9 mouse cellular contexts compared by ENCODE assay signal in the genomic region with DNA sequence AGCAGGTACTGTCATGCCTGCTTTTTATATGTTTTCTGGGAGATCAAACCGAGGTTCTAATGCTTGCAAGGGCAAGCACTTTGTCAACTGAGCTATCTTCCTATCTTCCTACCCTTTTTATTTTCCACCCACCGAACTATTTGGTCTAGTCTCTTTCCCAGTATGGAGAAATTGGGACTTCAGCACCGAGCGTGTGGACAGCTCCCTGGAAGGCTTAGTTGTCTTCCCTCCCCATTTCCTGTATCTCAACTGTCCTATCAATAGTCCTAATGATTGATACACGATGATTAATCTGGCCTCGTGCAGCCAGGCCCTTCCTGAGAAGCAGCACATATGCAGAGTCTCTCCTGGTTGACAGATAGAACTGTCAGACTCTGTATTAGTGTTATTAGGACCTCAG.
DNase-seq lines count a peak whose midpoint lies in the region; ATAC-seq and TF ChIP-seq lines count a peak whose summit lies in the region.
"Had no signal": no experiment of that assay in that cellular context is flagged by ENCODE, and none has a peak within 500 bp of the region (broad histone marks: within the 10 kb centered on the region; RNA-seq: fewer than 3 reads in every experiment).

No protein-coding gene starts in this region.

- no peak for TF ChIP-seq CTCF in stomach, postnatal 0 days (IDR thresholded peaks at IDR 0.05; ENCODE audit: low read depth)

- H3K36me3 ChIP-seq in kidney, embryonic 16.5 days (ENCODE audit: insufficient read depth, low read length): no peaks in the 10 kb centered on the region
- H3K36me3 ChIP-seq in stomach, postnatal 0 days (ENCODE audit: control insufficient read depth, insufficient read depth, low read length): no peaks in the 10 kb centered on the region
- H3K36me3 ChIP-seq: G1E had no signal

- H3K27ac ChIP-seq in kidney, embryonic 16.5 days (ENCODE audit: low read length): no peak overlapping the region
- no peak overlapping the region for H3K27ac ChIP-seq in stomach, postnatal 0 days (replicated peaks)

- no peaks in the 10 kb centered on the region for H3K27me3 ChIP-seq in kidney, embryonic 16.5 days (ENCODE audit: insufficient read depth, low read length)
- H3K27me3 ChIP-seq in stomach, postnatal 0 days (ENCODE audit: control insufficient read depth, insufficient read depth, low read length): no peaks in the 10 kb centered on the region

- no peak for ATAC-seq in kidney, embryonic 16.5 days (ENCODE audit: low FRiP score, low TSS enrichment)
- ATAC-seq in stomach, postnatal 0 days (ENCODE audit: low FRiP score, low TSS enrichment): no peak

- no peaks in the 10 kb centered on the region for H3K4me1 ChIP-seq in kidney, embryonic 16.5 days (ENCODE audit: insufficient read depth, low read length)
- H3K4me1 ChIP-seq in stomach, postnatal 0 days (replicated peaks; ENCODE audit: control insufficient read depth, insufficient read depth): no peaks in the 10 kb centered on the region

- no peak overlapping the region for H3K4me3 ChIP-seq in kidney, embryonic 16.5 days (ENCODE audit: low read length)
- H3K4me3 ChIP-seq in stomach, postnatal 0 days (ENCODE audit: low read depth, low read length): no peak overlapping the region

- no peak overlapping the region for H3K9ac ChIP-seq in kidney, embryonic 16.5 days (replicated peaks; ENCODE audit: low read length)
- H3K9ac ChIP-seq in stomach, postnatal 0 days (ENCODE audit: low read length): no peak overlapping the region

- no peak overlapping the region for H3K4me2 ChIP-seq in kidney, embryonic 16.5 days (replicated peaks; ENCODE audit: low read depth, low read length)
- no peak overlapping the region for H3K4me2 ChIP-seq in stomach, postnatal 0 days (replicated peaks; ENCODE audit: low read depth)

- peak; percentile 5 for DNase-seq in kidney, postnatal 14 days
- DNase-seq in thymus, postnatal 4 days: peak; percentile 29
- DNase-seq in thymus, postnatal 36 days: no peak
- peak; percentile 61 for DNase-seq in embryo, embryonic 11 days
- peak; percentile 21 for DNase-seq in stomach, postnatal 0 days (ENCODE audit: low spot score)
- DNase-seq in urinary bladder, postnatal 14 days (ENCODE audit: low spot score): no peak
- DNase-seq in thymus, postnatal 14 days: no peak

- TF ChIP-seq EP300 in stomach, postnatal 0 days (optimal IDR thresholded peaks at IDR 0.05): no peak

- no peaks in the 10 kb centered on the region for H3K9me3 ChIP-seq in kidney, embryonic 16.5 days (ENCODE audit: low read length)
- H3K9me3 ChIP-seq in stomach, postnatal 0 days (ENCODE audit: control insufficient read depth, low read length): no peaks in the 10 kb centered on the region

- whole genome bisulfite sequencing in kidney, embryonic 16.5 days: 28% methylated on average over 6 of the region's 6 CpGs
- 27% methylated on average over 6 of the region's 6 CpGs for WGBS in stomach, postnatal 0 days

Comparison
In these comparisons a context has a peak if more than half of its experiments do, and no peak if none do; other contexts are left out.
1. DNase-seq: peak in kidney, postnatal 14 days (single experiment), thymus, postnatal 4 days (single experiment), embryo, embryonic 11 days (single experiment) and stomach, postnatal 0 days (single experiment); none in thymus, postnatal 36 days (0 of 2), urinary bladder, postnatal 14 days (single experiment) and thymus, postnatal 14 days (single experiment).